Mouse (Mus musculus): ENCODE data around the gene Ccdc115. TPM values are rescaled to one million over a fixed set of nuclear protein-coding genes. Genes with fewer than 3 reads are reported as not detected.

Ccdc115 gene
- 34.3 and 35.1 TPM in 2 replicates for polyA plus RNA-seq (2016; fragmentation: Nextera tagmentation; extraction: Ambion mirVana)

GRCm38 (mm10) chr1:34439215-34439960 is at the start of gene Ccdc115, which contains the start of gene Imp4:
TSS of gene Ccdc115 (minus strand) at chr1:34439672.
TSS of gene Imp4 (plus strand) at chr1:34439851.
- no peaks in the 10 kb centered on the region for H3K27me3 ChIP-seq (replicated peaks)
- peak within 1 kb of the TSS; percentile 69 for H3K27ac ChIP-seq
- peak within 1 kb of the TSS; percentile 81 for H3K4me2 ChIP-seq
- peak within 1 kb of the TSS; percentile 73 for H3K9ac ChIP-seq
- ATAC-seq: peak; percentile 93
- no peaks in the 10 kb centered on the region for H3K9me3 ChIP-seq (replicated peaks)
- H3K36me3 ChIP-seq: peaks cover 45% of the 10 kb centered on the region
- H3K4me1 ChIP-seq: peaks cover 39% of the 10 kb centered on the region
- under 1% methylated on average over 48 of the region's 48 CpGs for WGBS (ENCODE audit: insufficient replicate concordance)
- H3K4me3 ChIP-seq: peak within 1 kb of the TSS; percentile 79

- Histone ChIP-seq H3K27me3 (replicated peaks) (no peaks in the 10 kb centered on the region; the same call in 1 of the 2 replicates), H3K9ac (no peak overlapping the region), H3K9me3 (replicated peaks) (no peaks in the 10 kb centered on the region), H3K27ac (no peak overlapping the region), H3K4me3 (no peak overlapping the region), H3K4me1 (peaks cover 20% of the 10 kb centered on the region), H3K36me3 (no peaks in the 10 kb centered on the region), H3K4me2 (no peak overlapping the region)
- no peak for ATAC-seq
- 70% methylated on average over 3 of the region's 3 CpGs for WGBS (ENCODE audit: insufficient replicate concordance)
These were observed 47.9 kb upstream of the Ccdc115 start for GRCm38 (mm10) chr1:34487383-34487782.

- Histone ChIP-seq H3K27me3 (replicated peaks) (no peaks in the 10 kb centered on the region; the same call in 1 of the 2 replicates), H3K4me2 (peak overlapping the region; percentile 58), H3K9me3 (replicated peaks) (no peaks in the 10 kb centered on the region), H3K27ac (0 out of 2 replicates have a peak overlapping the region, but pooled peaks have one; percentile 28), H3K4me1 (peaks cover 25% of the 10 kb centered on the region), H3K36me3 (no peaks in the 10 kb centered on the region), H3K9ac (no peak overlapping the region), H3K4me3 (peak overlapping the region; percentile 27)
- WGBS (ENCODE audit: insufficient replicate concordance): 4% methylated on average over 25 of the region's 25 CpGs
- peak; percentile 66 for ATAC-seq
These were observed 46.2 kb upstream of the Ccdc115 start for GRCm38 (mm10) chr1:34485461-34486188.

- Histone ChIP-seq H3K27ac (no peak overlapping the region), H3K4me1 (peaks cover 19% of the 10 kb centered on the region), H3K4me3 (no peak overlapping the region), H3K9ac (no peak overlapping the region), H3K36me3 (no peaks in the 10 kb centered on the region), H3K27me3 (replicated peaks) (no peaks in the 10 kb centered on the region; the same call in 1 of the 2 replicates), H3K4me2 (no peak overlapping the region), H3K9me3 (replicated peaks) (no peaks in the 10 kb centered on the region)
- 52% methylated on average over 10 of the region's 10 CpGs for WGBS (ENCODE audit: insufficient replicate concordance)
- ATAC-seq: no peak
These were observed 45.0 kb upstream of the Ccdc115 start for GRCm38 (mm10) chr1:34484470-34484869.

GRCm38 (mm10) chr1:34481920-34482669 is 42.6 kb upstream of the Ccdc115 start:
- Histone ChIP-seq H3K27me3 (replicated peaks) (no peaks in the 10 kb centered on the region; the same call in 1 of the 2 replicates), H3K9me3 (replicated peaks) (no peaks in the 10 kb centered on the region), H3K4me3 (no peak overlapping the region), H3K36me3 (no peaks in the 10 kb centered on the region), H3K27ac (no peak overlapping the region), H3K4me1 (peaks cover 19% of the 10 kb centered on the region), H3K9ac (no peak overlapping the region), H3K4me2 (no peak overlapping the region)
- 31% methylated on average over 5 of the region's 5 CpGs for WGBS (ENCODE audit: insufficient replicate concordance)
- no peak for ATAC-seq

- H3K9ac ChIP-seq: no peak overlapping the region
- ATAC-seq: no peak
- no peak overlapping the region for H3K4me3 ChIP-seq
- H3K27ac ChIP-seq: no peak overlapping the region
- no peaks in the 10 kb centered on the region for H3K9me3 ChIP-seq (replicated peaks)
- H3K4me2 ChIP-seq: 0 out of 2 replicates have a peak overlapping the region, but pooled peaks have one; percentile 13
- no peaks in the 10 kb centered on the region for H3K36me3 ChIP-seq
- WGBS (ENCODE audit: insufficient replicate concordance): 20% methylated on average over 5 of the region's 5 CpGs
- peaks cover 16% of the 10 kb centered on the region for H3K4me1 ChIP-seq
- H3K27me3 ChIP-seq (replicated peaks): no peaks in the 10 kb centered on the region; the same call in 1 of the 2 replicates
These were observed 41.3 kb upstream of the Ccdc115 start for GRCm38 (mm10) chr1:34480801-34481200.

- Histone ChIP-seq H3K27ac (no peak overlapping the region), H3K4me2 (no peak overlapping the region), H3K4me3 (no peak overlapping the region), H3K9me3 (replicated peaks) (no peaks in the 10 kb centered on the region), H3K9ac (no peak overlapping the region), H3K36me3 (no peaks in the 10 kb centered on the region), H3K27me3 (replicated peaks) (no peaks in the 10 kb centered on the region), H3K4me1 (peaks cover 4% of the 10 kb centered on the region; the same call in 1 of the 2 replicates)
- WGBS (ENCODE audit: insufficient replicate concordance): 16% methylated on average over 11 of the region's 11 CpGs
- ATAC-seq: no peak
These were observed 39.6 kb upstream of the Ccdc115 start for GRCm38 (mm10) chr1:34478891-34479655.

GRCm38 (mm10) chr1:34472427-34473300 is 33.2 kb upstream of the Ccdc115 start:
- Histone ChIP-seq H3K9me3 (replicated peaks) (no peaks in the 10 kb centered on the region), H3K36me3 (no peaks in the 10 kb centered on the region), H3K27me3 (replicated peaks) (peaks cover 32% of the 10 kb centered on the region), H3K27ac (peak overlapping the region; percentile 55), H3K4me3 (peak overlapping the region; percentile 57), H3K9ac (peak overlapping the region; percentile 66), H3K4me2 (peak overlapping the region; percentile 87), H3K4me1 (peaks cover 21% of the 10 kb centered on the region)
- WGBS (ENCODE audit: insufficient replicate concordance): under 1% methylated on average over 40 of the region's 43 CpGs
- ATAC-seq: peak; percentile 68

GRCm38 (mm10) chr1:34469801-34470200 is 30.3 kb upstream of the Ccdc115 start:
- Histone ChIP-seq H3K4me2 (no peak overlapping the region), H3K4me1 (peaks cover 36% of the 10 kb centered on the region), H3K36me3 (no peaks in the 10 kb centered on the region), H3K9ac (no peak overlapping the region), H3K27ac (no peak overlapping the region), H3K4me3 (no peak overlapping the region), H3K9me3 (replicated peaks) (no peaks in the 10 kb centered on the region), H3K27me3 (replicated peaks) (peaks cover 32% of the 10 kb centered on the region)
- WGBS (ENCODE audit: insufficient replicate concordance): 70% methylated on average over 5 of the region's 5 CpGs
- no peak for ATAC-seq

- 65% methylated on average over 4 of the region's 4 CpGs for WGBS (ENCODE audit: insufficient replicate concordance)
These were observed 29.0 kb upstream of the Ccdc115 start for GRCm38 (mm10) chr1:34468500-34468899.

More at GRCm38 (mm10) chr1:34468500-34468899, 29.0 kb upstream of the Ccdc115 start:
- Histone ChIP-seq H3K27me3 (replicated peaks) (peaks cover 27% of the 10 kb centered on the region), H3K9ac (no peak overlapping the region), H3K36me3 (no peaks in the 10 kb centered on the region), H3K4me2 (no peak overlapping the region), H3K27ac (no peak overlapping the region), H3K4me3 (no peak overlapping the region), H3K9me3 (replicated peaks) (no peaks in the 10 kb centered on the region), H3K4me1 (peaks cover 36% of the 10 kb centered on the region)
- no peak for ATAC-seq
